Mouse (Mus musculus): Measurements from ENCODE around the gene Afg1l. TPM values are rescaled to one million over a fixed set of nuclear protein-coding genes. Genes with fewer than 3 reads are reported as not detected.

Gene Afg1l
- polyA plus RNA-seq, 1 experiment from 2014 or later = 9.2 TPM

Other genes with a start within 250 kb of the Afg1l start
- gene Foxo3, start 201.8 kb downstream of the Afg1l start, polyA plus RNA-seq (2015; fragmentation: Nextera tagmentation; extraction: Ambion mirVana) = 3.8 TPM in 2 replicates
- gene Snx3, start 23.5 kb upstream of the Afg1l start, polyA plus RNA-seq (2015; fragmentation: Nextera tagmentation; extraction: Ambion mirVana) = 295 and 334 TPM in 2 replicates
- 5.2 and 5.6 TPM in 2 replicates for gene Nr2e1, start 105.1 kb upstream of the Afg1l start, polyA plus RNA-seq (2015; fragmentation: Nextera tagmentation; extraction: Ambion mirVana)
- gene Ostm1, start 105.3 kb upstream of the Afg1l start, polyA plus RNA-seq (2015; fragmentation: Nextera tagmentation; extraction: Ambion mirVana) = 39.9 and 43.7 TPM in 2 replicates